ENCODE assay signal across 8 mouse cellular contexts in genomic region chr19:57453218-57453600, GRCm38 (mm10). TPM values are rescaled to one million over a fixed set of nuclear protein-coding genes. Genes with fewer than 3 reads are reported as not detected.
DNase-seq lines count a peak whose midpoint lies in the region; ATAC-seq lines count a peak whose summit lies in the region.

No protein-coding gene starts in this region.

- 10% methylated on average over 6 of the region's 6 CpGs for WGBS in neural tube, embryonic 11.5 days
- WGBS in embryonic facial prominence, embryonic 15.5 days: 4% methylated on average over 6 of the region's 6 CpGs
- WGBS in limb, embryonic 11.5 days: 10% methylated on average over 6 of the region's 6 CpGs
- 8% methylated on average over 6 of the region's 6 CpGs for WGBS in neural tube, embryonic 15.5 days

- DNase-seq in neural tube, embryonic 11.5 days (ENCODE audit: low spot score): no peak
- DNase-seq in neural tube, embryonic 10.5 days (ENCODE audit: extremely low spot score, low spot score): no peak
- DNase-seq in limb, embryonic 11.5 days (ENCODE audit: low spot score): no peak
- no peak for DNase-seq in yolk sac, embryonic 10.5 days (ENCODE audit: low spot score)
- no peak for DNase-seq in retina, postnatal 1 day

- H3K27ac ChIP-seq in neural tube, embryonic 11.5 days (ENCODE audit: low read depth, low read length): no peak overlapping the region
- no peak overlapping the region for H3K27ac ChIP-seq in embryonic facial prominence, embryonic 15.5 days (replicated peaks)
- no peak overlapping the region for H3K27ac ChIP-seq in limb, embryonic 11.5 days (replicated peaks; ENCODE audit: low read depth, low read length)
- peak overlapping the region; percentile 74; the same call in 1 of the 2 replicates for H3K27ac ChIP-seq in neural tube, embryonic 15.5 days (replicated peaks)

- no peaks in the 10 kb centered on the region for H3K9me3 ChIP-seq in neural tube, embryonic 11.5 days (ENCODE audit: control insufficient read depth, low read length)
- no peaks in the 10 kb centered on the region for H3K9me3 ChIP-seq in embryonic facial prominence, embryonic 15.5 days (replicated peaks)
- no peaks in the 10 kb centered on the region; the same call in 1 of the 2 replicates for H3K9me3 ChIP-seq in limb, embryonic 11.5 days (ENCODE audit: control insufficient read depth, low read length)
- no peaks in the 10 kb centered on the region for H3K9me3 ChIP-seq in neural tube, embryonic 15.5 days (replicated peaks)

- no peaks in the 10 kb centered on the region for H3K36me3 ChIP-seq in neural tube, embryonic 11.5 days (ENCODE audit: control insufficient read depth, insufficient read depth, low read length)
- 0 out of 2 replicates have a peak, but pooled peaks cover 2% of the 10 kb centered on the region for H3K36me3 ChIP-seq in embryonic facial prominence, embryonic 15.5 days
- 0 out of 2 replicates have a peak, but pooled peaks cover 2% of the 10 kb centered on the region for H3K36me3 ChIP-seq in limb, embryonic 11.5 days (ENCODE audit: control insufficient read depth, insufficient read depth, low read length)
- H3K36me3 ChIP-seq in neural tube, embryonic 15.5 days: no peaks in the 10 kb centered on the region

- H3K9ac ChIP-seq in neural tube, embryonic 11.5 days (ENCODE audit: low read length): peak overlapping the region; percentile 83
- peak overlapping the region; percentile 77 for H3K9ac ChIP-seq in embryonic facial prominence, embryonic 15.5 days
- H3K9ac ChIP-seq in limb, embryonic 11.5 days (ENCODE audit: low read length): peak overlapping the region; percentile 70
- peak overlapping the region; percentile 77 for H3K9ac ChIP-seq in neural tube, embryonic 15.5 days (replicated peaks)

- H3K4me3 ChIP-seq in neural tube, embryonic 11.5 days (ENCODE audit: low read depth, low read length): peak overlapping the region; percentile 73
- H3K4me3 ChIP-seq in embryonic facial prominence, embryonic 15.5 days (replicated peaks): peak overlapping the region; percentile 77
- peak overlapping the region; percentile 66 for H3K4me3 ChIP-seq in limb, embryonic 11.5 days (ENCODE audit: low read depth, low read length)
- peak overlapping the region; percentile 76 for H3K4me3 ChIP-seq in neural tube, embryonic 15.5 days (replicated peaks)

- no peaks in the 10 kb centered on the region for H3K27me3 ChIP-seq in neural tube, embryonic 11.5 days (ENCODE audit: control insufficient read depth, insufficient read depth, low read length)
- no peaks in the 10 kb centered on the region for H3K27me3 ChIP-seq in embryonic facial prominence, embryonic 15.5 days
- H3K27me3 ChIP-seq in limb, embryonic 11.5 days (ENCODE audit: control insufficient read depth, insufficient read depth, low read length): no peaks in the 10 kb centered on the region
- H3K27me3 ChIP-seq in neural tube, embryonic 15.5 days (replicated peaks): no peaks in the 10 kb centered on the region

- ATAC-seq in neural tube, embryonic 11.5 days (ENCODE audit: insufficient read depth, low FRiP score, low TSS enrichment): 0 out of 2 replicates have a peak, but pooled peaks have one; percentile 20
- ATAC-seq in embryonic facial prominence, embryonic 15.5 days (ENCODE audit: insufficient number of reproducible peaks, low FRiP score, low TSS enrichment, low read depth): no peak
- ATAC-seq in limb, embryonic 11.5 days (ENCODE audit: insufficient number of reproducible peaks, low FRiP score, low TSS enrichment, low read depth): no peak
- 0 out of 2 replicates have a peak, but pooled peaks have one; percentile 12 for ATAC-seq in neural tube, embryonic 15.5 days (ENCODE audit: low FRiP score)
- no peak for ATAC-seq in monocyte, adult 5-6 weeks (replicated peaks; ENCODE audit: insufficient number of reproducible peaks, low FRiP score, low TSS enrichment, poor library complexity, severe bottlenecking)

- H3K4me2 ChIP-seq in neural tube, embryonic 11.5 days (ENCODE audit: low read depth): peak overlapping the region; percentile 42
- peak overlapping the region; percentile 47 for H3K4me2 ChIP-seq in embryonic facial prominence, embryonic 15.5 days (replicated peaks)
- peak overlapping the region; percentile 50 for H3K4me2 ChIP-seq in limb, embryonic 11.5 days (ENCODE audit: low read depth, severe bottlenecking)
- peak overlapping the region; percentile 61 for H3K4me2 ChIP-seq in neural tube, embryonic 15.5 days

- H3K4me1 ChIP-seq in neural tube, embryonic 11.5 days (ENCODE audit: control insufficient read depth, insufficient read depth, low read length): no peaks in the 10 kb centered on the region
- peaks cover 16% of the 10 kb centered on the region for H3K4me1 ChIP-seq in embryonic facial prominence, embryonic 15.5 days
- H3K4me1 ChIP-seq in limb, embryonic 11.5 days (ENCODE audit: control insufficient read depth, insufficient read depth, low read length): no peaks in the 10 kb centered on the region
- H3K4me1 ChIP-seq in neural tube, embryonic 15.5 days: peaks cover 18% of the 10 kb centered on the region

RNA-seq across cellular contexts. Expression of gene Trub1, which starts 0.5 kb away (rescaled TPM):
- polyA plus RNA-seq in neural tube, embryonic 11.5 days (2014; fragmentation: Nextera tagmentation; extraction: Ambion mirVana): 15.1 and 19.0 TPM in 2 replicates
- 21.7 and 24.1 TPM in 2 replicates for polyA plus RNA-seq in embryonic facial prominence, embryonic 15.5 days (2015; fragmentation: Nextera tagmentation; extraction: Ambion mirVana)
- polyA plus RNA-seq in limb, embryonic 11.5 days (2014; fragmentation: Nextera tagmentation; extraction: Ambion mirVana): 23.4 and 27.2 TPM in 2 replicates
- polyA plus RNA-seq in neural tube, embryonic 15.5 days (2015; fragmentation: Nextera tagmentation; extraction: Ambion mirVana): 14.9 and 17.8 TPM in 2 replicates
- total RNA-seq in monocyte, adult 5-6 weeks (2017): 1.6 to 6.9 TPM (median 2.0 TPM) in 3 replicates

Comparison
In these comparisons a context has a peak if more than half of its experiments do, and no peak if none do; other contexts are left out.
1. ATAC-seq: peak in neural tube, embryonic 11.5 days (single experiment) and neural tube, embryonic 15.5 days (single experiment); none in embryonic facial prominence, embryonic 15.5 days (single experiment), limb, embryonic 11.5 days (single experiment) and monocyte, adult 5-6 weeks (single experiment).
2. Peak in every context shown above with its lines, with median percentiles within 50 percentile points of each other: H3K4me2 ChIP-seq, H3K4me3 ChIP-seq and H3K9ac ChIP-seq.